Mouse (Mus musculus): ENCODE data around the gene Mrpl33.

- TF ChIP-seq CTCF (IDR thresholded peaks at IDR 0.05; ENCODE audit: low read depth, low read length) (no peak), POLR2A (IDR thresholded peaks at IDR 0.05; ENCODE audit: borderline replicate concordance, low read depth, low read length) (no peak)
These were observed 73.2 kb downstream of the Mrpl33 start for GRCm38 (mm10) chr5:31669984-31670383.

All from bone marrow macrophage, adult 2 months (primary cell).